Mouse (Mus musculus) embryo, embryonic 10 days (tissue): Measurements from ENCODE around the gene Bad.
"Not testable (repeated sequence)": the region's sequence is repeated elsewhere in the genome, so short reads cannot be mapped to it uniquely, and the experiment has no call there.

Experiments
- DNase-seq: peaks from one replicate; pipeline ENCODE4 v3.0.0-alpha.2; 2015; ENCODE audit warnings: low spot score

The Bad gene

DNA sequence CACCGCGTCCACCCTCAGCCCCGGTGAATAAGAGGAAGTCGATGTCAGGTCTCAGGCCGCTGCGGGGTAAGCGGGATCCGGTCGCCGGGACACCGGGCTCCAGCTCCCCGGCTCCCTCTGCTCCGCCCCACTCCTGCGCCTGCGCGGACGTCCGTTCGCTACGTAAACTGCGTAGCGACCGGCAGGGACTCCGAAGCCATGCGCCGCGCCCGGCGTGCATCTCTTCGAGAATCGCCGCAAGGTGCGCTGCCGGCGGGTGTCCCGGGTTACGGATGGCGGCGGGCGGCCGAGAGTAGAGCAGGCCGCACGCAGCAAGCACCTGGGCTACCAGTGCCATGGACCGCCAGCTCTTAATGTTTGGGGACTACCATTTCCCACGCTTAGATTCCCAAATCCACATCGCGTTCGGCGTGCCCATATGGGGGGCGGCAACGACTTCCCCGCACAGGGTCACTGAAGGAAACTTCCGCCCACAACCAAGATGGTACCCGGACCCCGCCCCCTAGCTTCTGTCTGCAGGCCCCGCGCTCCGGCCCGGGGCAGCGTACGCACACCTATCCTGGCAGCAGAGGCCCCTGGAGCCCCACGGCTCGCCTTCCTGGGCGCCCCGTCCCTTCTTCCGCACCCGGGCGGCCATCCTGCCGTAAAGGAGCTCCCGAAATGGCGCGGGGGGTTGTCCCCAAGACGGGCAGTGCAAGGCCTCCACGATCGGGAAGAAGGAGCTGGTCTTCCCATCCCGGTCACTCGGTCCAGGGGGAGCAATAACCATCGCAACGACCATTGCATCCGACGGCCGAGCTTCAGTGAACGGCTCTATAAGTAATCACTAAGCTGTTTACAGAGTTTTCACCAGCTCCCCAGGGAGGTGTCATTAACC lies at the start of gene Bad:
Bad (plus strand) TSS at position 490 of the 877 bp plus-strand sequence.
- DNase-seq, result peak; percentile 97

- DNase-seq, result peak; percentile 6
These were observed 49.1 kb upstream of the Bad start for GRCm38 (mm10) chr19:6892512-6892911.

DNA sequence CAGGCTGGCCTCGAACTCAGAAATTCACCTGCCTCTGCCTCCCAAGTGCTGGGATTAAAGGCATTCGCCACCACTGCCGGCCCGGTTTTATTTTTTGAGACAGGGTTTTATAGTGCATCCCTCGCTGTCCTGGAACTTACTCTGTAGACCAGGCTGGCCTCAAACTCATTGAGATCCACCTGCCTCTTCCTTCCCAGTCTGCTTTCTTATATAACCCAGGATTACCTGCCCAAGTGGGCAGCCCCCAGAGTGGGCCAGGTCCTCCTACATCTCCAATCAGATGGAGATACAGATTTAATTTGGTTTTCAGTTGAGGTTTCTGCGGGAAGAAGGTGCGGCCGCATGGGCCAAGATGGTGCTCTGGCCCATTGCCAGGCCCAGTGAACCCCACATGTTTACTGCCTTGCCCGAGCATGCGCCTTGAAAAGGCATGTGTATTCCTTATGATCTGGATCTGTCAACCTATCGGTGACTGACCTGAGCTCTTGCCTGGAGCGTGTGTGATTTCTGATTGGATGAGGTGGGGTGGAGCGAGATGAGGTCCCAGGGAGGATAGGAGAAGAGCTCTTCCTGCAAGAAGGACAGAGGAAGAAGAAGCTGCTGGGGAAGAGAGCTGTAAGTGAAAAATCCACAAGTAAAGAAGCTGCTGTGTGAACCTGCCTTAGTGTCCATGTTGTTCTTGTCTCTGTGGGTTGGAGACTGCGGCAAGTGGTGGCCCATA lies 47.8 kb upstream of the Bad start:
- DNase-seq, result no peak

- not testable (repeated sequence) for DNase-seq
These were observed 45.9 kb upstream of the Bad start for GRCm38 (mm10) chr19:6895608-6896305.

DNA sequence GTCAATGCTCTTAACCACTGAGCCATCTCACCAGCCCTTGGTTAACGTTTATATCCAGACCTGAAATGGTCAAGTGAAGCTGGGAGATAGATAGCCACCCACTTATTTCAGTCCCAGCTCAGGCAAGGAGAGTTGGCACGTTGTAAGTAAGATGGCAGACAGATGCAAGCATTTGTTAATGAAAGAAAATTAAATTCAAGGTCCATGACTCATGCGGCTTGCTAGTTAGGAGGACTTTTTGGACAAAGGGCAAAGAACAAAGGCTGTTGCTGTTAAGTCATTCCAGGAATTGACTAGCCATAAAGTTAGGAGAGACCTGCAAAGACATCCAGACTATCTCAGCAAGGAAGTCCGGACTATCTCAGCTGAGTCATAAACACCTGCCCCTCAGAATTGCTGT lies 42.0 kb upstream of the Bad start:
- DNase-seq, result no peak

GRCm38 (mm10) chr19:6903031-6903430 lies 38.6 kb upstream of the Bad start:
- DNase-seq, result no peak

GRCm38 (mm10) chr19:6904846-6905245 lies 36.8 kb upstream of the Bad start:
- no peak for DNase-seq

- no peak for DNase-seq
These were observed 36.0 kb upstream of the Bad start for GRCm38 (mm10) chr19:6905498-6906159.

DNA sequence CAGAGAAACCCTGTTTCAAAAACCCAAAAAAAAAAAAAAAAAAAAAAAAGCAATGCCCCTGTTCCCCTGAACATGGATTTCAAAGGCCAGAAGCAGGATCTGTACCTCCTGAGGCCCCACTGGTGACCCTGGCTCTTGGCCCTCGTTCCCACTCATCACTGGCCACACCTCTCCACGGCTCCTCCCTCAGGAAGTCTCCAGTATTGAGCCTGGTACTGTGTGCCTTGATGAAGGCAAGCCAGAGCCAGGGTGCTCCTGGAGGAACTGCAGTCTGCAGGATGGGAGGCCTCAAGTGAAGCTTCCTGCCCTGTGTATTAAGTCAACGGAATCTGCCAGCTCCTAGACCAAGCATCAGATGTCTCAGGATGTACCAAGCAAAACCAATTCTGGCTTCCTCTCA lies 35.5 kb upstream of the Bad start:
- DNase-seq, result no peak

- DNase-seq, result no peak
These were observed 34.6 kb upstream of the Bad start for GRCm38 (mm10) chr19:6907094-6907493.

GRCm38 (mm10) chr19:6907811-6908540 lies 33.7 kb upstream of the Bad start:
- DNase-seq, result no peak

DNA sequence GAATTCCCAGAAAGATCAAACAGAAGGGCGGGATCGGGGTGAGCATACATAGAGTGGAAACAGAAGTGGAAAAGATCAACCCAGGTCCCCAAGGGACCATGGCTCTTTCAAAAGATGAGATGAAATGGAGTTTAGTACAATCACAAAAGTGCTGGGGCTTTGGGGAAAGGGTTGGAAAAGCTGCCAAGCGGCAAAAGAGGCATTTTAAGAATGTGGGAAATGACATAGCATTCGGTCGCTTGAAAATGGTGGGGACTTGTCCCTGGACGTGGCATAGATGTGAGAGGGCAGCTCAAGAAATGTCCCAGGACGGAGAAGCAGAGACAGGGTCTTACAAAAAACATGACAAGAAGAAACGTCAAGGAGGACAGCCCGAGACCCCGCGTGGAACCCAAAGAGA lies 32.6 kb upstream of the Bad start:
- no peak for DNase-seq

DNA sequence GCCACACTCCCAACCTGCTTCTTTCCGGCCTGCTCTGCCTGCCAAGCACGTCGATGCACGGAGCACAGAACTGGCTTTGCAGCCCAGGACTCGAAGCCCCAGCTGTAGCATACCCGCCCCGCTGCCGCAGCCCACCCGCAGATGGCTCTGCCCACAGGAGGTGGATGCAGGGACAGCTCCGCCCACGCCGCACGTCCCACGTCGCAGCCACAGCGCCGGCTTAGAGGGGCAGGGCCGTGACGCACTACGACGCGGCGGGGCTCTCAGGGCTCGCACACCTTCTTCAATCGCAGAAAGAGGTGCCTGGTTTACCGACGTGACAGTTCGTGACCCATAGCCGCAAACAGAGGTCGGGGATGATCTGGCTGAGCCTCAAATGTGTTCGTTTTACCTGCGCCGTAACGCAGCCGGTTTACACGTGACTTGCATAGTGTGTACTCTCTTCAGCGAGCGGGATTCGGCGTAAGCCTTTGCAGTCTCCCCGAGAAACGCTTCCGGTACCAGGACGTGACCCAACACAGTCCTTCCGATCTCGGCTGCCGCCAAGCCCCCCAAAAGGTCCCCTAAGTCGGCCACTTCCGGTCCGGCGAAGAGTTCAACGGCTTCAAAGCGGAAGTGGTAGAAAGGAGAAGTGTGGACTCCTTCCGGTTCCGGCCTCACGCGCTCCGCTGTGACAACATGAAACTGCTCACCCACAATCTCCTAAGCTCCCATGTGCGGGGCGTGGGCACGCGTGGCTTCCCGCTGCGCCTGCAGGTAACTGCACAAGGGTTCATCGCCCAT lies 32.0 kb upstream of the Bad start, which contains the start of the genes Trmt112 and Prdx5:
Trmt112 (plus strand) TSS at position 192 of the 783 bp plus-strand sequence.
Prdx5 (minus strand) TSS at position 600 of the 783 bp plus-strand sequence.
- DNase-seq, result peak; percentile 96

DNA sequence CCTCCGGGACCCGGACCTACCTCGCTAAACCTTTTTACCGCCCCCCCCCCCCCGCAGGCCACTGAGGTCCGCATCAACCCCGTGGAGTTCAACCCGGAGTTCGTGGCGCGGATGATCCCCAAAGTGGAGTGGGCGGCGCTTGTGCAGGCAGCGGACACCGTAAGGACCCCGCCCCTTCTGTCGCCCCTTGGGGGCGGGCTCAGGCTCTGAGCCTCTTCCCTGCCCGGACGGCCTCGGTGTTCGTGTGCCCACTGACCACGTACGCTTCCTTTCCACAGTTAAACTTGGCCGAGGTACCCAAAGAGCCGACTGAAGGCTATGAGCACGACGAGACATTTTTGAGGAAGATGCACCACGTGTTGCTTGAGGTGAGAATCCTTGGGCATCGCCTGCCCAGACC lies 31.4 kb upstream of the Bad start:
- DNase-seq, result peak; percentile 67

- DNase-seq, result no peak
These were observed 30.3 kb upstream of the Bad start for GRCm38 (mm10) chr19:6911101-6912074.

DNA sequence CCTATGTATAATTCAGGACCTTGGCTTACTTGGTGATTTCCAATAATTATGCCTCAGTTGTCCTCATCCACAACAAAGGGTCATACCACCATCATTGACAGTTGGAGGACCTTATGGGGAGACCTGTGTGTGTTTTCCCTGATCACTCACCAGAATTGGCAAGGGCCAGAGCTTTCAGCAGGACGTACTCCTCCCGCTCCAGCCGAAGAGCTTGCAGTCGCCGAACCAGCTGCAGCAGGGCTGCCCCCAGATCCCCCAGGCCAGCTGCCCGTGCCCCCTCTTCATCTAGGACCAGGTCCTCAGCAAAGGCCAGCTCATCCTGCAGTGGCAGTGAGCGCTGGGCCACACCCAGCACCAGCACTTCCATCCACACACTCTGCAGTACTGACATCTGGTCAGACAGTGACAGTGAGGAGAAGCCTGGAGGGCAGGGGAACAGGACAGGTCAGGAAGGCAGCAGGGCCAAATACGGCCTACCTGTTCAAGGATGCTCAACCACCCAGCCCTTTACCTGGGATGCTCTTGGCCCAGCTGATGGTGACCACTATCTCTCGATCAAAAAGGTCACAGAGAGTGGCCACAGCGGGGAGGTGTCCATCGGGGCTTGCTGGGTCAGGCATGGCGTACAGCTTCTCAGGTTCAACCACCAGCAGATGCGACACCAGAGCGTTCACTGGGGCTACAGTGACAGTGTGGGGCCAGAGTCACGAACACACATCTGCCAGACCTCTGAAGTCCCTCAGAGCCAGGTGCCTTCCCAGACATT lies 29.3 kb upstream of the Bad start:
- DNase-seq, result no peak

GRCm38 (mm10) chr19:6913036-6913435 lies 28.6 kb upstream of the Bad start:
- DNase-seq, result no peak

GRCm38 (mm10) chr19:6913991-6914390 lies 27.7 kb upstream of the Bad start:
- DNase-seq, result no peak
